Mouse (Mus musculus) urinary bladder, postnatal 36 days (tissue): ENCODE results near the gene Nat9.

Source experiments
- DNase-seq, 2 experiments: peaks; one replicate each; pipeline ENCODE4 v3.0.0; 2022; ENCODE audit warnings: low spot score in 2 of 2, mixed read lengths in 1 of 2

Gene Nat9

DNA sequence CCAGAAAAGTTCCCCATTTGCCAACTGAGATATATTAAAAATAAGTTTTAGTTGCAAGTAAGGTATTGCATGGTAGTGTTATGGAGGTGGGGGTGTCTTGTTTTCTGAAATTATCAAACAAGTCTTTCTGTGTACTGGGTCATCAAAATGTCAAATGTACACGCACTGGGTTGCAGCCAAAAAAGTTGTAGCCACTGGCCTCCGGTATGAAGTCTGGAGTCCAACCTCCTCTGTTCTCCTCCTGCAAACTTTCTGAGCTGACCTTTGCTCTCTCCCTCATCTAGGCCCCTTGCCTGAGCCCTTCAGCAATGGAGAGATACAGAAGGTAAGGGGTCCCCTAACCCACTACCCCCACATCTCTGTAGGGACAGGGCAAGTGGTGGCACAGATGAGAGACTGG is 8.9 kb downstream of the Nat9 start:
- no peak for DNase-seq

DNA sequence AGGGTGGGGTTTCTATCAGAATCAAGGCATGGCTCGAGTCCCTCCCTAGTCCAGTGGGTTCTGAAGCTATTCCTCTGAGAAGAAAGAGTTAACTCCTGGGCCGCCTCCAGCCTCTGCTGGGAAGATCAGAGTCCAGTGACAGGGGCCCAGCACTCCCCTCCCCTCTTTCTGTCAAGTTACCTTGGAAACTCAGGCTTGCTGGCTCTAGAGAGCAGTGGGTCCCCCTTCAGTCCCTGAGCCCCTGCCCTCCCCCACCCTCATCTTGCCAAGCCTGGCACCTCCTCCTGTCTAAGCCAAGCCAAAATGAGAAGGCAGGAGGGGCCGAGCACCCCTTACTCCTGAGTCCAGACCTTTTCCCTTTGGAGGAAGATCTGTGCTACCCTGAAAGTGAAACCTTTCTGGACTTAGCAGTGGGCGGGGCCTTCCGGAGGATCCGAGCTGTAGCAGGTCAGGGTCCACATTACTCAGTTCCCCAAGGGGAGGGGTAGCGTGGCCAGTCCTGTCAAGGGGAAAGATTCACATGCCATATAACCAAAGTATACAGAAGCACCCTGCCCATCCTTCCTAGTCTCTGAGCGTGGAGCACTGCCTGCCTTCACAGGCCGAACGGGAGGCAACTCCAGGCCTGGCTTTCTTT is 10.0 kb downstream of the Nat9 start:
- no peak for DNase-seq

DNA sequence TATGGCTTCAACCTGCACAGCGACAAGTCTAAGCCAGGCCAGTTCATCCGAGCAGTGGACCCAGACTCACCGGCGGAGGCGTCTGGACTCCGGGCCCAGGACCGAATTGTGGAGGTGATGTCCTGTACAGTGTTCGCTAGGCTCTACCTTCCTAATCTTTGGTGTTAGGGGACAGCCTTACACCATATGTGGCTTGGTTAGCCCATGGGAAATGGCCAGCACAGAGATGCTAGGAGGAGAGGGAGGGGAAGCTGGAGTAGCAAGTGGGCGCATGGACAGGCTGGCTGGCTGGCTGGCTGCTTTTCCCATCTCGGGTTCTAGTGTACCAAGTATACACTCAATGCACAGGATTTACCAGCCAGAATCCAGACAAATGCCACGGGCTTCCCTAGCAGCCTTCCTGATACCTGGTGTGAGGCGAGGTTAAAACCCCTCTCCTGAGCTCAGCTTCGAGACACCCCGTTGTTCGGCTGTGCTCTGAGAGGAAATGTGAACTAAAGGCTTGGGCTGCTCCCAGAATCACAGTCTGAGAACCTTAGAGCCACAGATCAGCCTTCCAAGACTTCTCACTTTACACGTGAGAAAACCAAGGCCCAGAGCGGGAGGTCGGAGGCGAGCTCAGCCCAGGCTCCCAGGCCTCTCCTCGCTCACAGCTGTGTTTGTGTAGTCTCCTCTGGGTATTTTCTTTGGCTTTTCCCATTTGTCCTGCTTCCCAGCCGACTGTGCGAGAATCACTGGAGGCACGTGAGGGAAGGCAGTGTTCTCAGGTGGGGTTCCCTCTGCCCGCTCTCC is 11.1 kb downstream of the Nat9 start:
- no peak for DNase-seq

DNA sequence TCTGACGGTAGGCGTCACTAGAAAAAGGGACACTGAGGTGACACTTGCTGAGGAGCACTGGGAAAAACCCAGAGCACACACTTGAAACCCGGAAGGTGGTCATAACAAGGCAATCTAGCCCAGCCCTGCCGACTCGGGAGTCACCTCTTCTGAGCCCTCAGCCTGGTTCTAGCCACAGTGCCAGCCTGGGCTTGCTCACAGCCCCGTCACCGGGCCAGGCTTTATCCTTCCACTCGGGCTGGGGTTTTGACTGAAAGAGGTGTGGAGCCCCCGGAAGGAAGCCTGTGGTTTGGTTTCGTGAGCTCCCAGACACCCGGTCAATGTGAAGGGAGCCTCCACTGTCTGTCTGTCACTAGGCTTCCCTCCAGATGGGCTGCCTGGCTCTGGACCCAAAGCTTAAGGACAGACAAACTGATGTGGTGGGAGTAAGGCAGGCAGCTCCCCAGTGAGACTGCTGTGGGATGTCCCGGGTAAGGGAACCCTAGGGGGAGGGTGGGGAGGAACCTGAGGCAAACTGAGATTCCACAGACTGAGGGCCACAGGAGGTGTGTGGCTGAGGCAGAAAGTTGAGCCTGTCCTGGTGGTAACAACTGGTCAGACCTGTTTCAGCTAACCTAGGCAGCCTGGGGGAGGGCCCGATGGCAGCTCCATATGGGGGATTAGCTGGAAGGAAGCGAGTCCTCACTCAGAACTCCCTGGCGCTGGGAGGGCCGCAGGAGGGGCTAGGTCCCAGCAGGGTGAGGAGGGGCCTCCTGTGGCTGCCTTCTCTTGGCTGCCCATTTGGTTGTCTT is 13.9 kb downstream of the Nat9 start:
- DNase-seq = peak in 1 of 2 experiments; percentile 70

DNA sequence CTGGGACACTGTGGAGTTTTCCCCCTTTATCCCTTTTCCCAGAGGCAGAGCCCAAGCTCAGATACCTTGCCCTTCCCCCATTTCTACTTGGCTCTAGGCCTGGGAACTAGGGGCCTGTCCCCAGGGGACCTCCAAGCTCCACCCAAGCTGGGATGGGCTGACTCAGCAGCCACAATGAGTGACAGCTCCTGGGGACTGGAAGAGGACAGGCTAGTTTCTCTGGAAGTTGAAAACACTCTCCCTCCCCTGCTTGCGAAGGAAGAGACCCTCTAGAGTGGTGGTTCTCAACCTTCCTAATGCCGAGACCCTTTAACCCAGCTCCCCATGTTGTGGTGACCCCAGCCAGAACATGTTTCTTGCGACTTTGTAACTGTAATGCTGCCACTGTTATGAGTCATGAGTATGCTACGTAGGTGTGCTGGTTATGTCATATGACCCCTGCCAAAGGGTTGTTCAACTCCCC is 14.8 kb downstream of the Nat9 start:
- DNase-seq = no peak

DNA sequence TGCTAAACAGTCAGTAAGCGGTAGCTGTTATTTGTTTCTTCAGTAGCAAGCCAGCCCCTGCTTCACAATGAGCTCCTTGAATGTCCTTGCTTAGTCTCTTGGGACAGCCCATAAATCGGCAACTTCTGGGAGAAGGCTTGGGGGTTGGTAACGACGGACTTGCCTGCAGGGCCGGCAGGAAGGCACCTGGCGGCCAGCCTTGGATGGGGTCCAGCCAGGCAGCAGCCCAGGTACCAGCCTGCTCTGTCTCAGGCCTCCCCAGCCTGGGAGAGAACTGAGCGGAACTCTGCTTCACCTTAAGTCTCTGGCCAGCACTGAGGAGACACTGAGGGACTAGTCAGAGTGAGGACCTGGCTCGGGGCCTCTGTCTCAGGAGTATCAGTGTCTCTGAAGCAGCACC is 16.5 kb downstream of the Nat9 start:
- no peak for DNase-seq

DNA sequence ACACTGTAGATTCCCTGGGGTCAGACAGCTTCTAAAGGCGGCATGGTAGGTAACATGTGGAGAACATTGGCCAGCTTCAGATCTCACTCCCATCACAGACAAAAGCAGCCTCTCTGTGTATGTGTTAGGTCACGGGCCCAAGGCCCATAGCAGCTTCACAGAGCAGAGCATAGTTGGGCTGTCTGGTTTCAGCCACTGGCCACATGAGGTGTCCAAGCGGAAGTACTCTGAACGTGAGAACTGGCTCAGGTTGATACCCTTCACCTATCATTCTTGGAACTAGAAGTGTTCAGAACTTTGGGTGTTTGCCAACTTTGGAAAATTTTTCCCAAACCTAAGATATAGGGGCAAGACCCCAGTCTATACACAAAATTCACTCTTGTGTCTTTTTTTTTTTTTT is 18.2 kb downstream of the Nat9 start:
- DNase-seq = no peak

DNA sequence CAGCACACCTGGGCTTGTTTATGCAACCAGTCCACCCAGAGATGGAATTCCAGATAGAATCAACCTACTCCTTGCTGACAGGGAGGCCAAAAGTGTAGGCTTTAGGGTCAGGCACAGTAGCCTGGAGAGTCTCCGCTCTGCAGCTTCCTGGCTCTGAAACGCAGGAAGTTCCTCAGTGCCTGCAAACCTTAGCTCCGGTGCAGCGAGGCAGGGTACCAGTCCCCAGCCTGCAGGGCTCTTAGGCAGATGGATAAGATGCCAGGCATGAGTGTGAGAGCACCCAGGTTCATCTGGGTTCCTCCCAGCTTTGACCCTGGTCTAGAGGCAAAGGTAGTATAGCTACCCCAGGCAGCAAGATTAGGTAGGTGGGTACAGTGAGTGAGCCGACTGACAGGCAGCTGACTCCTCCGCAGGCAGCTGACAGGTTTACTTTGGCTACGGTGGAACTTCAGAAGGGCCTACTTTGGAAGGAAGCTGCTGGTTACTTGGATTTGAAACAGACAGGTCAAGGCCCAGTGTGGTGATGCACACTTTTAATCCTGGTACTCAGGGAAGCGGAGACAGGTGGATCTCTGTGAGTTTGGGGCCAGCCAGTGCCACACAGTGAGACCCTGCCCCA is 19.9 kb downstream of the Nat9 start:
- DNase-seq = no peak

DNA sequence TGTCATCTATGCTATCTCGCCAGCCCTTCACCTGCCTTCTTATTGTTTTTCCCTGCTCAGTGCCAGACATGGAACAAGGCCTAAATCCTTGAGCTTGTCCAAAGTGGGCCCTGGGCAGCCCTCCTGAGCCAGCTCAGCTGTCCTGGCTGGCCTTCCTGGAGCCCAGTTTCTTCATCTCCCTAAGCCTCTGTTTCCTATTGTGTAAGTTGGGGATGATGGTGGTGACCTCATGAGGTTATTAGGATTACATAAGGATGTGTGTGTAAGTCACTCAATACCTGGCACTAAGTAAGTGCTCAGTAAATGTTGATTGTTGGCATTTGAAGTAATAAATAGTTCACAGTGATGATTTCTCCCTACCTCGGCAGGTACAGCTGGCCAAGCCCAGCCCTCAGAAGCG is 20.9 kb downstream of the Nat9 start:
- no peak for DNase-seq

DNA sequence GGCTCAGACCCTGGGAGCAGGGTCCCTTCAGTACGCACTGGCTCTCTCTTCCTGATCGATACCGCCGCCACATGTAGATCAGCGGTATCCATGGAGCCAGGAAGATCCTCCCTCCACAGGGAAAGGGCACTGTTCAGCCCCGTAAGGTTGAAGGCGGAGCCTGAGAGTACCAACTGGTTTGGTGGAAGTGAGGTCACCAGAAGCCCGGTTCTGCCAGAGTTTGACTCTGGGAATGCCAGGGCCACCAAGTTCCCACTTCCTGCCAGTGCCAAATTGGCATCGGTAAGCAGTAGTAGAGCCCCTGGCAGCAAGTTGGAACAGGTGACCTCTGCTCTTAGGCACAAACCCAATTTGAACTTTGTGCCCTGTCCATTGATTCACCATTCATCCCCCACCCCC is 22.7 kb downstream of the Nat9 start:
- DNase-seq = peak in 1 of 2 experiments; percentile 51

DNA sequence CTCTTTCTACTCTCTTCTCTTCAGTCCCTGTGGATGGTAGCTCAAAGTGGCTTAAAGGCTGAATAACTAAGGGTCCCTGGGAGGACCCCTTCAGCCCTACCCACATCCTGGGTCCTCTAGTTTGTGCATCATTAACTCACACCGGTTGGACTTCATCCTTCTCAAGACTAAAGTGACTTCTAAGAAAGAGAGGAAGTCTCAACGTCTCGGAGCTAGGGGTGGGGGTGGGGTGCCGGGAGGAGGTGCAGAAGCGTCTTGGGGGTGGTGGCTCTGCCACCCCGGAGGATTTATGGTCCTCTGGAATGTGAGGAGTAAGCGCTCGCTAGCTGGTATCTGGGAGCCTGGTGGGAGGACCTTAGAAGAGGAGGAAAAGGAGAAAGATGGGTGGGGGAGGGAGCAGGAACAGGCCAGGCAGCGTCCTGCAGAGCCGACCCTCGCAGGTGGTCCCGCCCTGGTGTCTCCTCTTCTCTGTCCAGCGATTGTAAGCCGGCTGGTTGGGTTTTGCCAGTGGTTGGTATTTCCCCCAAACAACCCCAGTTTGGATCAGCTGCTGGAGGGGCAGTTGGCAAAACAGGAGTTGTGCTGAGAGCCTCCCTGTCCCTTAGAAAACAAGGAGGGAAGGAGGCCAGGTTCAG is 23.2 kb downstream of the Nat9 start:
- DNase-seq = no peak

DNA sequence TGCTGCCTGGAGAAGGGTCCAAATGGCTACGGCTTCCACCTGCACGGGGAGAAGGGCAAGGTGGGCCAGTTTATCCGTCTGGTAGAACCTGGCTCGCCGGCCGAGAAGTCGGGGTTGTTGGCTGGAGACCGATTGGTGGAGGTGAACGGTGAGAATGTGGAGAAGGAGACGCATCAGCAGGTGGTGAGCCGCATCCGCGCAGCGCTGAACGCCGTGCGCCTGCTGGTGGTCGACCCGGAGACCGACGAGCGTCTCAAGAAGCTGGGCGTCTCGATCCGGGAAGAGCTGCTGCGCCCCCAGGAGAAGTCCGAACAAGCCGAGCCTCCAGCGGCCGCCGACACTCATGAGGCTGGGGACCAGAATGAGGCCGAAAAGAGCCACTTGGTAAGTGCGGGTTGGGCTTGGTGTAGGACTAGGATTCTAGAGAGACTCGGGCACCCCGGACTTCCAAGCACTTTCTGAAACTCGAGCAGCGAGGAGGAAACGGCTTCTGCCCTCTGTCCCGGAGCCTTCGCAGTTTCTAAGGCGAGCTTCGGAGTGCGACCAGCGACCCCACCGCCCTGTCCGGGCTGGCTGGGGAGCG is 24.0 kb downstream of the Nat9 start:
- DNase-seq = no peak

DNA sequence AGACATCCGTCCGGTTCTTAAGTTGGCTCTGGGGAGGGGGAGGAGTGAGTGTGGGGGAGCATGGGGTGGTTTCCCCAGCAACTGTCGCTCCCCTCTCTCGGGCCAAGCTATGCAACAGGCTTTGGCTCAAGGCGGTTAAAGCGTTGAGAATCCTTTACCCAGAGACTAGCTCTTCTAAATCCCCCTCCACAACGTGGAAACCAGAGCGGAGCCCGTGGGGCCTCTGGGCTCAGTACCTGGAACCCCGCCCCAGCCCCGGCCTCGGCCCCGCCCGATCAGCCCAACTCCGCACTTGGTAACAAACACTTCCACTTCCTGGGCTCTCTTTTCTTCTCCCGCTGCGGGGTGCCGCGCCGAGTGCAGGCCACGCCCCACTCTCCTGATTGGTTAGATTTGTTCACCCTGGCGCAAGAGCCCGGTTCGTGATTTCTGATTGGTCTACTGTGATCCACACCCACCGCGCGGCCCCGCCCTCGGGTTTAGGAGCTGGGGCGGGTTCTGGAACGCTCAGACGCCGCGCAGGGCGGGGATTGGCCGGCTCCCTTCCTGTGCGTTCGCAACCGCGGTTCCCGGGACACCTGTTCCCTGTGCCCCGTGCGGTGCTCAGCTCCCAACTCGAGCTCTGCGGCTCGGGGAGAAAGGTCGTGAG is 24.7 kb downstream of the Nat9 start, which contains the start of gene Slc9a3r1:
Gene Slc9a3r1, plus strand, starts transcription at position 510 of the 649 bp plus-strand sequence.
- DNase-seq = peak; percentile 99

DNA sequence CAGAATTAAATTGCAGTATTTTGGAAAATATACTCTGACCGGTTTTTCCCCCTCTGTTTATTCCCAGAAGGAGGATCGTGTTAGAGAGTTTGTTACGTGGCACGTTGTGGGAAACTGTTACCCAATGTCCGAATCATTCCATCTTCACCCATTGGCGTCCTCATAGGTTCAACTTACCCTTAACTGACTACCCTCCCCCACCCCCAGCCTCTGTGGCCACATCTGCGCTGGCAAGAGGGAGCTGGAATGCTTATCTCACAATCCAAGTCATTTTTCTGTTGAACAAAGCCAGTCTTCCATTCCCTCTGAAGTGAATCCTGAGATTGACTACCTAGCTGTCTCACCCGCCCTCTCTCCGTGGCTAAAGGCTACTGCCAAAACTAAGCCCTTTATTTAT is 25.5 kb downstream of the Nat9 start:
- no peak for DNase-seq

DNA sequence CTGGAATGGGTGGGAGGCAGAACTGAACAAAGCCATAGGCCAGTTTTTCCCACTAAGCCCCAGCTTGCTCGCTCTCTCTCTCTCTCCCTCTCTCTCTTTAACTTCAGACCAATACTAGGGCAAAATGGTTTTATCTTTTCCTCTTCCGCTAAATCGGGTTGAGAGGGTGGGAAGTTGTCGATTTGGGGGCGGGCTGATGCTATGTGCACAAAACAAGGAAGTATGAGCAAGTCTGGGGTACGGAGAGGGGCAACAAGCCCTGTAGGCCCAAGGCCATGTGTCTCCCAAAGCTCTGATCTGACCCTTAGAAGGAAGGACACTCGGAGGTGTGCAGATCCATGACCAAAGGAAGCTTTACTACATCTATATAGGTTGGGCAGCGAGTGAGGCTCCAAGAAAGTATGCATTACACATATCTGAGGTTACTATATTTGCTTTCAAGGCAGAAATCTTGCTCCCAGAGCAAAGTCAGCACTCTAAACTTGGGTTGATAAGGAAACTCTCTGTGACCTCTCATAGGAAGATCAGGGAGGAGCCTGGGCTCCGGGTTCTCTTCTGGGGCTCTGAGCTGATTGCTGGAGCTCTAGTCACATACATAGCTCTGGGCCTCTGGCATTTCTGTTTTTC is 26.0 kb downstream of the Nat9 start:
- DNase-seq = no peak

DNA sequence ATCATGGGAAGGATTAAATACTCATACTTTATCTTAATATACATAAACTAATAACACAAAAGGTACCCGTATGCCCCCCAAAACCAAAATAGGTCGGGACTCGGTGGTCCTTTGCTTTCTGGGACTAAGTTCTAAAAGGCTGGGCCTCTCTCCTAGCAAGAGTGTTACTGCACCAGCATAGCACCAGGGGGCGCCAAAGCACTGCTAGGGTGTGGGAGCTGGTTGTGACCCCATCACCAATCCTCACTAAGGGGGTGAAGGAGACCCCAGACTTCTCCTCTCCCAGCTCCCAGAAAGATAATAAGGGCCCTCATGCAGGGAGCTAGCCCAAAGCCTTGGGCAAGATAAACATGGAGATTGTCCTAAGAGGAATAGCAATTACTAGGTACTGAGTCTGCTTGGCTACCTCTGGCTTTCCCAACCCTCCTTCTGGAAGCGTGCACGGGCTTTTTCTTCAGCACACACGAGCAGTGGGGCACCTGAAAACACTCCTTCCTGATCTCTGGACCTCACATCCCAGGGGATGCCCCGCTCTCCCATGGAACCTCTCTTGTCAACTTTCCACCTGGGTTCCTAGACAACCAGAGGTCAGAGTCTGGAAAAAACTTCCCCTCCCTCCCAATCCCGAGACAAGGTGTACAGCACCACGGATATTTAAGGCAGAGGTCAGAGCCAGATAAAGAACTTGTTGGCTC is 26.6 kb downstream of the Nat9 start:
- DNase-seq = peak; percentile 74 to 78

DNA sequence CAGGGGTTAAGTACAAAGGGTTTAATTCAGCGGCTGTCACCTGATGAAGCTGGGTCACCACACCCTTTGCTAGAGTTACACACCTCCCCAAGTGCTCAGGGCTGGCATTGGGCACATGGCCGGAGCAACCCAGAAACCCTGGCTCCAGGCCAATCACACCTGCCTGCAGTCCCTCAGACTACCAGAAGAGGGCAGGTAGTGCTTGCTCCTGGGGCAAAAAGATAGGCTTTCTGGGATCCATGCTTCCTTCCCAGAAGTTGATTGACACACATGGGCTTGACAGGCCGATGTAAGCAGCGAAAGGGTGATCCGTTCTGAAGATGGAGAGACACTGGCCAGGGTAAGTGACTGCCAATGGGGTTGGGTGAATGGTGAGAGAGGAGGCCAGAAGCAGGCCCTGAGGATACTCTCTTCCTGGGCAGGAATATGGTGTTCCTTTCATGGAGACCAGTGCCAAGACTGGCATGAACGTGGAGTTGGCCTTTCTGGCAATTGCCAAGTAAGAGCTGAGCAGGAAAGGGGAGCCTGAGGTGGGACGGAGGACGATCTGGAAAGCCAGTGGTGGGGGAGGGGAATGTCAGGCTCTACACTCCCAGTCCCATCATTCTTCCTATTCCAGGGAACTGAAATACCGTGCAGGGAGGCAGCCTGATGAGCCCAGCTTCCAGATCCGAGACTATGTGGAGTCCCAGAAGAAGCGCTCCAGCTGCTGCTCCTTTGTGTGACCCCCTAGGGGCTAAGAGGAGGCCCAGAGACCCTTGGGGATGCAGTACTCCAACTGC is 27.5 kb downstream of the Nat9 start:
- peak; percentile 89 for DNase-seq

DNA sequence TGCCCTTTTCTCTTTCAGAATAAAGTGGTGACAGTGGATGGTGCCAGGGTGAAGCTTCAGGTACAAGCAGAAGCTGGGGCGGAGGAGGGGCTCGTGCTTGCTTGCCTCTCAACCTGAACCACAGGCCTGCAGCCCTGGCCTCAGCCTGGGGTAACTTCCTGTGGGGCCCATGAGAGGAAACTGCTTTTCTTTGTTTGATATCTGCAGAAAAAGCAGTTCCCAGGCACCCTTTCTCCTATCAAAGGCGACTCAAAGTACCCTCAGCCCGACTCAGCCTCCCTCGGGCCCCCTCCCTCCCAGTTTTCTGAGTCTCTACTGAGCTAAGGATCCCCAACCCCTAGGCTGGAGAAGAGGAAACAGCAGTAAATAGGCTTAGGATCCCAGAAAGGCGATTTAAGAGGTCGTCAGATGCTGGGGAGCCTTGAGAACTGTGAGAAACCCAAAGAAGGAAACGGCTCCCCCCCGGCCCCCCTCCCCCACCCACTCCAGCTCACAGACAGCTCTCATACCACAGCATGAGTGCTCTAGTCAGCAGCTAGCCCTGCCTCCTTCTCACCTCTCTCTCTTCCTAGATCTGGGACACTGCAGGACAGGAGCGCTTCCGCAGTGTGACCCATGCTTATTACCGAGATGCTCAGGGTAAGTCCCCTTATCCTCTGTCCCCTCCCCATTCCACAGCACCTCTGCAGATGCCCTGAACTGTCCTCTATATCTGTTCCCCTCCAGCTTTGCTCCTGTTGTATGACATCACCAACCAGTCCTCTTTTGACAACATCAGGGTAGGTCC is 29.5 kb downstream of the Nat9 start:
- DNase-seq = no peak
